Mouse (Mus musculus) spleen, postnatal 10 days (tissue): Measurements from ENCODE around the gene Tram2.

Experiments used
- DNase-seq, 2 experiments: peaks; one replicate each; pipeline ENCODE4 v3.0.0; 2021 to 2022; ENCODE audit warnings: low spot score in 2 of 2

Tram2 gene

GRCm38 (mm10) chr1:21010282-21010800 is 68.7 kb downstream of the Tram2 start:
- no peak for DNase-seq

- no peak for DNase-seq
Measured at GRCm38 (mm10) chr1:21008891-21009290, 70.1 kb downstream of the Tram2 start.

- no peak for DNase-seq
Measured at GRCm38 (mm10) chr1:21007941-21008701, 70.9 kb downstream of the Tram2 start.

- DNase-seq, result no peak
Measured at GRCm38 (mm10) chr1:21006775-21007174, 72.3 kb downstream of the Tram2 start.

GRCm38 (mm10) chr1:21004596-21004995 is 74.4 kb downstream of the Tram2 start:
- no peak for DNase-seq

- no peak for DNase-seq
Measured at GRCm38 (mm10) chr1:21002246-21003142, 76.5 kb downstream of the Tram2 start.

GRCm38 (mm10) chr1:20997881-20998389 is 81.1 kb downstream of the Tram2 start:
- DNase-seq, result no peak

- DNase-seq, result no peak
Measured at GRCm38 (mm10) chr1:20997328-20997689, 81.7 kb downstream of the Tram2 start.

- DNase-seq, result no peak
Measured at GRCm38 (mm10) chr1:20996603-20997327, 82.3 kb downstream of the Tram2 start.

- DNase-seq, result no peak
Measured at GRCm38 (mm10) chr1:20995331-20995986, 83.6 kb downstream of the Tram2 start.

GRCm38 (mm10) chr1:20994338-20994737 is 84.7 kb downstream of the Tram2 start:
- no peak for DNase-seq

- DNase-seq, result no peak
Measured at GRCm38 (mm10) chr1:20993690-20994089, 85.3 kb downstream of the Tram2 start.

GRCm38 (mm10) chr1:20989461-20990083 is 89.5 kb downstream of the Tram2 start:
- no peak for DNase-seq

GRCm38 (mm10) chr1:20986378-20987056 is 92.5 kb downstream of the Tram2 start:
- no peak for DNase-seq

GRCm38 (mm10) chr1:20984582-20984981 is 94.4 kb downstream of the Tram2 start:
- DNase-seq, result no peak

- DNase-seq, result no peak
Measured at GRCm38 (mm10) chr1:20984103-20984502, 94.9 kb downstream of the Tram2 start.

GRCm38 (mm10) chr1:20981764-20982163 is 97.3 kb downstream of the Tram2 start:
- no peak for DNase-seq

- no peak for DNase-seq
Measured at GRCm38 (mm10) chr1:20980553-20980952, 98.5 kb downstream of the Tram2 start.

GRCm38 (mm10) chr1:20974341-20975135 is 104.5 kb downstream of the Tram2 start:
- DNase-seq, result no peak
